Mouse (Mus musculus): Measurements from ENCODE around the gene Prm2. TPM values are rescaled to one million over a fixed set of nuclear protein-coding genes. Genes with fewer than 3 reads are reported as not detected.

Prm2 gene
- polyA plus RNA-seq, 1 experiment = not detected

- DNase-seq (ENCODE audit: low read depth) = no peak
- TF ChIP-seq POLR2A (IDR thresholded peaks at IDR 0.05; ENCODE audit: borderline replicate concordance, extremely low read depth, insufficient read depth, insufficient read length, poor library complexity, severe bottlenecking) (no peak), CTCF (IDR thresholded peaks at IDR 0.05; ENCODE audit: borderline replicate concordance, extremely low read depth, insufficient read depth, insufficient read length) (no peak)
Measured at GRCm38 (mm10) chr16:10754521-10755296, 41.2 kb downstream of the Prm2 start.

- DNase-seq (ENCODE audit: low read depth) = peak; percentile 75
- TF ChIP-seq POLR2A (IDR thresholded peaks at IDR 0.05; ENCODE audit: borderline replicate concordance, extremely low read depth, insufficient read depth, insufficient read length, poor library complexity, severe bottlenecking) (no peak), CTCF (IDR thresholded peaks at IDR 0.05; ENCODE audit: borderline replicate concordance, extremely low read depth, insufficient read depth, insufficient read length) (no peak)
Measured at GRCm38 (mm10) chr16:10749824-10750223, 46.1 kb downstream of the Prm2 start.

GRCm38 (mm10) chr16:10749226-10749625, 46.7 kb downstream of the Prm2 start:
- DNase-seq (ENCODE audit: low read depth) = no peak
- no peak for TF ChIP-seq CTCF (IDR thresholded peaks at IDR 0.05; ENCODE audit: borderline replicate concordance, extremely low read depth, insufficient read depth, insufficient read length)
- TF ChIP-seq POLR2A (IDR thresholded peaks at IDR 0.05; ENCODE audit: borderline replicate concordance, extremely low read depth, insufficient read depth, insufficient read length, poor library complexity, severe bottlenecking) = no peak

Other genes with a start within 250 kb of the Prm2 start
- 1.9 and 2.2 TPM in 2 replicates for gene Socs1, start 10.6 kb downstream of the Prm2 start, polyA plus RNA-seq (2012; rRNA removed)
- gene Tnp2, start 7.5 kb downstream of the Prm2 start, polyA plus RNA-seq (2012; rRNA removed) = not detected in 2 replicates
- gene Prm3, start 5.2 kb downstream of the Prm2 start, polyA plus RNA-seq (2012; rRNA removed) = not detected in 2 replicates
- not detected in 2 replicates for gene Prm1, start 9.7 kb upstream of the Prm2 start, polyA plus RNA-seq (2012; rRNA removed)
- not detected in 2 replicates for gene Gm11172, start 16.8 kb upstream of the Prm2 start, polyA plus RNA-seq (2012; rRNA removed)
- 2.3 and 3.0 TPM in 2 replicates for gene Rmi2, start 38.9 kb upstream of the Prm2 start, polyA plus RNA-seq (2012; rRNA removed)

All from brain, embryonic 14.5 days (tissue).